Mouse (Mus musculus) embryo, embryonic 11 days (tissue): ENCODE data around the gene Srbd1.

Experiments used
- DNase-seq: peaks from one replicate; pipeline ENCODE4 v3.0.0-alpha.2; 2015

Gene Srbd1

DNA sequence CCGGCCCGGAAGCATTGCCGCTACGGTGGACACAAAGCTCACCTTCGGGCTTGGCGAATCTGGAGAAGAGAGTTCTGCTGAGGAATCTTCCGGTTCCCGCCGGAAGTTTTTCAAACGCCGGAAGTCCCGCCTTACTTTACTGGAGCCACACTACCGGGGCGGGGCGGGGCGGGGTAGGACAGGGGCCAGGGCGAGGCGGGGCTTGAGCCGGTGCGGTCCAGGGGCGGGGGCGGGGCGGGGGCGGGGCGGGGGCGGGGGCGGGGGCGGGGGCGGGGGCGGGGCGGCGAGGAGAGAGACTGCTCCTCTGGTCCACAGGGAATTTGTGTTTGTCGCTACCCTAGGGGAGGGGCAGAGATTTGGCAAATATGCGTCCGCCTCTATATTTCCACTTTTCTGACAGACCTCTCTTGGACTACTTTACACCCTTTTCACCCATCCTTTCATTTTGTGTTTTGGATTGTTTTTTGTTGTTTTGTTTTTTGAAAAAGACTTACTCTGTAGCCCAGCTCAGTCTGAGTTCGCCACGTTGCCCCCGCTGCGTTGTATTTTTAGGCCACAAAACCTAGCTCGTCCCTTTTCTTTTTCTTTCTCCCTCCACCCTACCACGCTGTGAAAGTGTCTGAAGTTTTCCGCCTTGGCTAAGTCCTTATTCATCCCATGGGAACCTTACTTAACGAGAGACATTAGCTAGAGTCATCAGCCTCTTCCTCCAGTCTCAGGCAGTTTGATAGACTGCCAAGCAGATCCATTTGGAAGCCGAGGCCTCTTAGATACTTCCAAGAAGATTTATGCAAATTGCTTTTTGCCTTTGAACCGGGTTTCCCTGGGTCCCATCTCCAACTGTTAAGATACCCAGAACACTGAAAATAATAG is at the start of gene Srbd1:
Srbd1 (minus strand) TSS at position 97 of the 873 bp plus-strand sequence.
- DNase-seq = peak; percentile 96

- no peak for DNase-seq
Measured at GRCm38 (mm10) chr17:86193979-86194378, 49.0 kb upstream of the Srbd1 start.

- DNase-seq = no peak
Measured at GRCm38 (mm10) chr17:86187777-86188176, 42.8 kb upstream of the Srbd1 start.

- DNase-seq = peak; percentile 37
Measured at GRCm38 (mm10) chr17:86185584-86185983, 40.6 kb upstream of the Srbd1 start.

- DNase-seq = no peak
Measured at GRCm38 (mm10) chr17:86184552-86185209, 39.7 kb upstream of the Srbd1 start.

- no peak for DNase-seq
Measured at GRCm38 (mm10) chr17:86183788-86184187, 38.8 kb upstream of the Srbd1 start.

DNA sequence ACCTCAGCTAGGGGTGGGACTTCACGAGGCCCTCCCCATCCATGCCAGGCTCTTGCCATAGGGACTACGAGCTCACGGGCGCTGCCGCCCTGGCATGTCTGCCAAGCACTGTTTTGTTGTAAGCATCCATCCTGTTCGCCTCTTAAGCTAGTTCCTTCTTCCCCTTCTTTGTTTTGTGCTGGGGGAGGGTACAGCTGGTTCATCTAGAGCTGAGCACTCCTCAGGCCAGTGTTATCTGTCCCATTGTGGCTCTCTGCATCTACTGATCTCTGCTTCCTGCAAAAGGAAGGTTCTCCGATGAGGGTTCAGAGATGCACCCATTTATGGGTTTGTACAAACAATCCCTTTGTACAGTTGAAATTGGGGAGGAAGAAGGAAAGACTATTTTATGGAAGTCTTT is 31.7 kb upstream of the Srbd1 start:
- no peak for DNase-seq

DNA sequence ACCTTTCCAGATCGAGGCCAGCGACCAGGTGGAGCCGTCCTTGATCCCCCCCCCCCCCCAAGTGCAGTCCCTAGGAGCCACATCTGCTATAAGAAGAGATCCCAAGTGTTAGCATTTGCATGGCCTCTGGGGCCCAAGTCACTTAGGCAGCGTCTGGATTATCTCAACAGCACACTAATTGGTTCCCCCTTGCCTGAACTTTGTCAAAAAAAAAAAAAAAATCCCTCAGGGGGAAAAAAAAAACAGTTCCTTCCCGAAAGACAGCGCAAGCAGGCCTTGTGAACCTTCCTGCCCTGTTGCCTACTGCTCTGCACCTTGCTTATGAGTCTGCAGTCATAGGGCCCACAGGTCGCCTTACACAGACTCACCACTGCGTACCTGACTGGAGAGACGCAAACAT is 30.5 kb upstream of the Srbd1 start:
- DNase-seq = peak; percentile 43

DNA sequence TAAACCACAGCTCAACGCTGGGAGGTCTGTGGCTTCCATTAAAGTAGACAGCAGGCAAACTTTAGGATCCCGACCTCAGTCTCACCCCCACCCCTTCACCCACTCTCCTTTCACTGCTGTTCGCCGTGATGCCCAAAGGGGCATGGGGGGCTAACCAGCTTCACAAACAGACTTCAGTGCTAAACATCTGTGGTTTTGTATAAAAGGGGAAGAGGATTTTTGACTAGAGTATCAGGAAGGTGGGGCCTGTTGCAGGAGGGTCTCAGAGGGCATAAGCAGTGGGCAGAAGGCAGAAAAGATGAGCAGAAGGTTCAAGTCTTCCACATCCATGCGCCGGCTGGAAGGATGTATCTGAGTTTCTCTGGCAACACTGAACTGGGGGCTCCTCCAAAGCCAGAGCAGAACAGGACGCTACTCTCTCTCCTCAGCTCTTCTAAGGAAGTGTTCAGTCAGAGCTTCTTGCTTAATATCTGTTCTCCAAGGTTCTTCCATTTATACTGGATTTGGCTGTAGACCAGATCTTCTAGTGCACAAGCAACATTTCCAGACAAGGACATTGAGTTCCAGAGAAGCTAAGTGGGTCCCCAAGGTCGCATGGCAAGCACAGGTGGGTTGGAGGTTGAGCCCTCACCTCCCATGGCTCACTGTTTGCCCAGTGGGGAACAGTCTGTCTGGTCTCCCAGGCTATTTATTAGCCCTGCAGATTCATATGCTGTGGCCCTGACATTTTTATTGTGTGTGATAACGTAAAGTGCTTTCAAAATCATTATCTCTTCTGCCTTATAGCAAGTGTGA is 25.4 kb upstream of the Srbd1 start:
- DNase-seq = no peak

DNA sequence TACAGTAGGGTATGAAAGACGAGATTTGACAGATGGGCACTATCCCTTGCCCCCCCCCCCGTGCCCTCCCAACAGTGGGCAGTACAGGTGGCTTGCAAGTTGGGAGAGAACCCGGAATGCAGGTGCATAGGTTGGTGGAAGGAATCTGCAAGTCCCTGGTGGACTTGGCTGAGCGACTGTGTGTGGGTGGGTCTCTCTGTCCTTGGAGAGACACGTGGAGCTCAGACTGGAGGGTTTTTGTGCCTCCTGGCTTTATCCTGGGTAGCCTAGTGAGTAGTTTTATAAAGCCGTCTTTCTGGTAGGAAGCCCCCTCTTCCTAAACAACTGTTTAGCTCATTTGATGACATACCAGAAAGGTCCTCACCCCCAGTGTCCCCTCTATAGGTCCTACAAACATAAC is 24.1 kb upstream of the Srbd1 start:
- no peak for DNase-seq

GRCm38 (mm10) chr17:86168231-86168981 is 23.4 kb upstream of the Srbd1 start:
- peak; percentile 58 for DNase-seq

GRCm38 (mm10) chr17:86167320-86168230 is 22.6 kb upstream of the Srbd1 start, which contains the start of gene Prkce:
Gene Prkce, plus strand, starts transcription at chr17:86167785.
- peak; percentile 95 for DNase-seq

DNA sequence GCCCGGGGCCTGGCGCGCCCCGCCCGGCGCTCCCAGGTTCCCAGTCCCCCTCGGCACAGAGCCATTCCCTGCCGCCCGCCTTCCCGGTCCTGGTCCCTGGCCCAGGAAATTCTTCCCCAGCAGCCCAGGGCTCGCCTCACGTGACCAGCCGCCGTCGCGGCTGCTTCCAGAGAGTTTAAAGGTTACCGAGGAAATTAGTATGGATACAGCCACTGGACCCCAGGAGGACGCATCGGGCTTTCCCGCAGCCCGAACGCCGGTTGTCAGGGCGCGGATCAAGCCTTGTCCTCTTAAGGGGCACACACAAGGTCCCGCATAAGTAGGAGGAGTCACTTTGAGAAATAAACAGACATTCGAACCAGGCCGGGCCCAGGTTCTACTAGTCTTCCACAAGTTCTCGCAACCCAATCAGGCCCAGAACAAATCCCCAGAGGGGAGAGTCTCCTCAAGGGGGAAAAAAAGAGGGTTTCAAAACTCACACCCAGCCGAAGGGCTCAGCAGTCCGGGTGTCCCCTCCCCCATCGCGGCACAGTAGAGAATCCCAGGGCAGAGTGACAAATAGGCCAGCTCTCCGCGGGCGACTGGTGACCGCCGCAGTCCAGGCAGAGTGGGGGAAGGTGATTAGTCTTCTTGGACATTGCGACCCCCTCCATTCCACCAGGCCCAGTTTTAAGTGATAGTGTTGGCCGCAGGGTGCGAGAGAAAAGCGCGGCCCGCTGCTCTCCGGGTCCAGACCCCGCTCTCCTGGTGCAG is 21.8 kb upstream of the Srbd1 start:
- DNase-seq = peak; percentile 82

DNA sequence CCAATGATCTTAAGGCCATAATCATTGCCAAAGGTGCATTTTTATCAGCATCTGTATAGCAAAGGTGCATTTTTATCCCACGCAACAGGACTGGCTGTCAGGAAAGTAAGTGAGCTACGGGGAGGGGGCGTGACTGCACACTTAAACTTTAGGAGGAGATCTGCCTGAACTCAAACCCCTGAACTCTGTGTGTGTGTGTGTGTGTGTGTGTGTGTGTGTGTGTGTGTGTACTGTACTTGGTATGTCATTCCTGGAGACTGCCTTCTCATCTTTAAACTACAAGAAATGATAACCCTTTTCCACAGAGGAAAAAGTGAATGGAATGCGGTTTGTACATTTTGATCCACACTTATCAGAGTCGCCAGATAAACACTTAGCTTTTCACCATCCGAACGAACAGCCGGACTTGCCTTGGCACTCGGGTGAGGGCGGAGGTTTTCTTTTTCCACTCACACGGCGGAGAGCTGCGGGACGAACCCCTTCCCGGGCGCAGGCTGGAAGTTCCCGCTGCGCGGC is 21.1 kb upstream of the Srbd1 start:
- peak; percentile 43 for DNase-seq

DNA sequence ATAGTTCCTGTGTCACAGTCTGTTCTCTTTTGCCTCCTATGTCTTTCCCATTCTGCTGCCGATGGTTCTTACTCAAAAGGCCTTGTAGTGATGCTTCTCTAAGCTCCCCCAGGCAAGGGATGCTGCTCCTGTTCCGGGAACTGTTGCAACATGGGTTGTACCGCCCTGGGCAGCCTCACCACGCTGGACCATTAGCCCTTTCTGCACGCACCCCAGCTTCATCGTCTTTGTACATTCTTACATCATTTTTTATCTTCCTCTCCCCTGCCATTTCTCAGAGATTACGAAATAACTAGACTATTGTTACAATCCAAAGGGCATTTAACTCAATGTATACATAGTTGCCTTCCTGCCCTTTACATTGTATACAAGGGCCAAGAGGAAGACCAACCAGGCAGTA is 19.4 kb upstream of the Srbd1 start:
- no peak for DNase-seq

- DNase-seq = peak; percentile 35
Measured at GRCm38 (mm10) chr17:86162672-86163071, 17.7 kb upstream of the Srbd1 start.

GRCm38 (mm10) chr17:86156999-86157398 is 12.0 kb upstream of the Srbd1 start:
- DNase-seq = no peak

DNA sequence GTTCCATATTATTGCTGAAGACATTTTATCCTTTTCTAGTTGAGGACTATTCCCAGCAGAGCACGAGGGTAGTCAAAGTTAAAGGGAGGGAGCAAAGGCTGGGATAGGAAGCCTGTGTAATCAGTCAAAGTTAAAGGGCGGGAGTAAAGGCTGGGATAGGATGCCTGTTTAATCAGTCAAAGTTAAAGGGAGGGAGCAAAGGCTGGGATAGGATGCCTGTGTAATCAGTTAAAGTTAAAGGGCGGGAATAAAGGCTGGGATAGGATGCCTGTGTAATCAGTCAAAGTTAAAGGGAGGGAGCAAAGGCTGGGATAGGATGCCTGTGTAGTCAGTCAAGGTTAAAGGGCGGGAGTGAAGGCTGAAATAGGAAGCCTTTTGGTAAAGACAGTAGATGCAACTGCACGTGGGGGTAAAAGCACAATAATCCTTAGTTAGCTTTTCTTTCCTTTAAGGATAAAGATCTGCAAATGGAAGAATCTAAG is 5.9 kb upstream of the Srbd1 start:
- peak; percentile 86 for DNase-seq

DNA sequence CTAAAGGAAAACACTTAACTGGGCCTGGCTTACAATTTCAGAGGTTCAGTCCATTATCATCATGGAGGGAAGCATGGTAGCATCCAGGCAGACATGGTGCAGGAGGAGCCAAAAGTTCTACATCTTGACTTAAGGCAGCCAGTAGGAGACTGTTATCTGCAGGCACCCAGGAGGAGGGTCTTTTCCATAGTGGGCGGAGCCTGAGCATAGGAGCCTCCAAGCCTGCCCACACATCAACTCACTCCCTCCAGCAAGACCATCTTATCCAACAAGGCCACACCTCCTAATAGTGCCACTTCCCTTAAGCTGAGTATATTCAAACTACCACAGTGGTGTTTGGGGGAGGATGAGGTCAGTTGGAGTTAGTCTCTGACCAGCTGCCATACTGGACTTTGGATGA is 4.8 kb upstream of the Srbd1 start:
- DNase-seq = no peak

DNA sequence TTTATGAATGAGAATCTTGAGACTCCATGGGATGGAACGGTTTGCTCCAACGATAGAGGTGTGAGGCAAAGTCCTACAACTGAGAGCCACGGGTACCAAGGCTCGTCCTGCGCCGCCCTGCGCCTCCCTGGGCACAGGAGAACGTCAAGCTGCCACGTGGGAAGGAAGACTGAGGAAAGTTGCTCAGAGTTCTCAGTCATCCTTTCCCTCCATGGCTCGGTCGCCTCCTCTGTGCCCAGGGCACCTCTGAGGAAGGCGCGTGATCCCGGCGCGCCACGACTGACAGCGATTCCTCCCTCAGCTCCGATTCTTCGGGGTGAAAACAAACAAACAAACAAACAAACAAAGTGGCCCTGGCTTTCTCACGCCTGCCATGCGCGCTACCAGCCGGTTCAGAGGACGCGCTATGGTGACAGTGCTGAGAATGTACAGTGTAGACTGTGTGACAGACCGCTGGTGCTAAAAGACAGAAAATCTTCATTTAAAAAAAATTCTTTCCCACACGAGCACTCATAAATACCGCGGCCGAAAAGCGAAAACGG is 367 bp downstream of the Srbd1 start:
- peak; percentile 29 for DNase-seq
